Mouse (Mus musculus): ENCODE data around the gene Oas1g.
"Not testable (repeated sequence)": the region's sequence is repeated elsewhere in the genome, so short reads cannot be mapped to it uniquely, and the experiment has no call there.

Oas1g gene

DNA sequence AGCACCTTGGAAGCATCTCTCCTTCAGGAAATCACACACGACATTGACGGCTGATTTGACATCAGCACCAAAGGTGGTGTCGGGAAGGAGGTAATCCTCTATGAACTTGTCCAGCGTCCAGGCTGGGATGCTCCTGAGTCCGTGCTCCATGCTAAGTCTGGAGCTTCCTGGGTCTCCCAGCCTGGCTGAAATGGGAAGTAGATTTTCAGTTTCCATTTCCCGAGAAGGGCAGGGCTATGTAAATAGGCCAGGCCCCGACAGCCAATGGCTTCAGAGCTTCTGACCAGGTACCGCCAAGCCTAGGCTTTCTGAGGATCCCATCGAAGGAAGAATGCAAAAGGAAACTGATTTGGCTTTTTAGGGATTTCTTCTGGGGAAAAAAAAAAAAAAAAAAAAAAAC, at the start of gene Oas1g:
Gene Oas1g, minus strand, starts transcription at position 201 of the 400 bp plus-strand sequence.
- DNase-seq: not testable (repeated sequence)

DNA sequence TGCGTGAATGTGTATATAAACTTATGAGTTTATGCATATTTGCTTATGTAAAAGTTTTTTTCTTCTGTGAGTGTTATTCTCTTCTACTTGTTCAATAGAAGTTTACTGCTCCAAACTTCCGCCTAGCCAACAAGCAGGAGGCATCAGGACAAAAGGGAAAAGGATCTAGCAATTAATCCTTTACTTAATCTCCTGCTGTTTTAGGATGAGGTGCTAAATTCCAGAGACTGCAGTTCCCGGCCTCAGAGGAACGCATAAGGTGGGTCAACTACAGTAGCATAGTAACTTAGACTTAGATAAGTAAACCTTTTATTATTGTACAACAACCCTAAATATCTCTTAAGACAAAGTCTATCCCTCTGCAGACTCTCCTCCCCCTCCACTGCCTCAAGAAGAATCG, 46.6 kb upstream of the Oas1g start:
- DNase-seq: no peak

DNA sequence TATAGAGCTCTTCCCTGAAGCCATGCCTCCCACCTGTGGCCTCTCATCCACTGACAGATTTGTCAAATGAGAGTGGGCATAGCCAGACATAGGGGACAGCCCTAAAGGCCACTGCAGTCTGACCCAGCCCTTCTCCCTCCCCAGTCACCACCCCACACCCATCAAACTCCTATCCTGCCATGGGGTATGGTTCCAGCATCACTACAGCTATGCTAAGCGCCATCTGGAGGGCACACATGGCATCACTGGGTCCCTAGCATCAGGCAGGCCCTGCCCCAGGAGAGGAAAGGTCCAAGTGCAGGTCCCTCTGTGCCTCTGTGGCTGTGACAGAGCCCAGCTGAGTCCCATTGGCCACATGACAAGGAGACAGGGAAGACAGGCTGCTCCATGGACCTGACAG, 39.6 kb upstream of the Oas1g start:
- DNase-seq: no peak

DNA sequence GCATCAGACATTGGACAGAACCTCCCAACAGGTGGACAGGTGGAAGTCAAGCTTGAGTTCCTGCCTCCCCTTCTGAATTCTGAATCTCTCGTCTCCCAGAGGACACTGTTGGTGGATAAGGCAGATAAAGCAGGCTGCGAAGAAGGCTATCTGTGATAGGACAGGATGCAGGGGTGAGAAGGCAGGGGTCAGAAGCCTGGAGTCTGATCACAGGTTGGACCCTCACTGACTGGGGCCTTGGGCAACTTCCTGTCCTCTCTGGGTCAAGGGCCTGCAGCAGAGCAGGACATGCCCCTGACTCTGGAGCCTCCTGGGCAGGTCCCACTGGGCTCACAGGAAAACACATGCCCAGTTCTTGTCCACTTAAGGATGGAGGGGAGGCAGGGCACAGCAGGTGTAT, 38.9 kb upstream of the Oas1g start:
- not testable (repeated sequence) for DNase-seq

DNA sequence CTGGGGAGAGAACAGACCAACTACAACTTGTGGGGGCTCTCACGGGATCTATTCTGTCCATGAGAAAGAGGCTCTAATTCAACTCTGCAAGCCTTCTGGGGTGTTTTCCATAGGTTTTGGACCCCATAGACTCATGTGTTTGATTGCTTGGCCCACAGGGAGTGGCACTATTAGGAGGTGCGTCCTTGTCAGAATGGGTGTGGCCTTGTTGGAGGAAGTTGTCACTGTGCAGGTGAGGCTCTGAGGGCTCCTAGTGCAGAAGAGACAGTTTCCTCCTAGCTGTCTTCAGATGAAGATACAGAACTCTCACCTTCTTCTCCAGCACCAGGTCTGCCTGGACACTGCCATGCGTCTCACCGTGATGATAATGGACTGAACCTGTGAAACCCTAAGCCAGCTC, 37.1 kb upstream of the Oas1g start:
- DNase-seq: not testable (repeated sequence)

DNA sequence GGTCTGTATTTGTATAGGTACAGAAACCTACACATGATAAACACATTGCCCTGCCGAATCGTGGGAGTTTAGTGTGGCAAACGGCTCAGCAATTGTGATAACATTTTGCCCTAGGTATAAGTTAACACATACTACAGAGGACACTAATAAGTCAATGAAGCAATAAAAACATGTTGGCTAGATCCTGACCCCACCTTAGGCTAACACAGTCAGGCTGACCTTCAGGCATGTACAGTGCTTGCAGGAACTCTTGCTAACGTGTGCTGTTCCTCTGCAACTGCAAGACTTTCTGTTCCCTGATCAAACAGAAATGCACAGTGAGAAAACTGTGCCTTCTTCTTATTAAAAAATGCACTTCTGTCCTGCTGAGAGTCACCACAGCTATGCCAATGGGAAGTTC, 36.6 kb upstream of the Oas1g start:
- DNase-seq: no peak

DNA sequence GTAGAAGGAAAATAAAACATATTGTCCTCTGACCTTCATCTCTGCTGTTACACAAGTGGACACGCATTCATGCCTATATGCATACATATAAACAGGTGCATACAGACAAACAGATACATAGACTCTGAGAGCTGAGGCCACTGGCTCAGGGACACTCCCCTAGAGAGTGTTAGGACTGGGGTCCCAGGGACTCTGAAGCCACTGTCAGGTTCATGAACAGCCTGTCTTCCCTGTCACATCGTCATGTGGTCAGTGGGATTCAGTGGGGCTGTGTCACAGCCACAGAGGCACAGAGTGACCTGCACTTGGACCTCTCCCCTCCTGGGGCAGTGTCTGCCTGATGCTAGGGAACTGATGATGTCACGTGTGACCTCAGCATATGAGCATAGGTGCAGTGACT, 32.9 kb upstream of the Oas1g start:
- DNase-seq: no peak

DNA sequence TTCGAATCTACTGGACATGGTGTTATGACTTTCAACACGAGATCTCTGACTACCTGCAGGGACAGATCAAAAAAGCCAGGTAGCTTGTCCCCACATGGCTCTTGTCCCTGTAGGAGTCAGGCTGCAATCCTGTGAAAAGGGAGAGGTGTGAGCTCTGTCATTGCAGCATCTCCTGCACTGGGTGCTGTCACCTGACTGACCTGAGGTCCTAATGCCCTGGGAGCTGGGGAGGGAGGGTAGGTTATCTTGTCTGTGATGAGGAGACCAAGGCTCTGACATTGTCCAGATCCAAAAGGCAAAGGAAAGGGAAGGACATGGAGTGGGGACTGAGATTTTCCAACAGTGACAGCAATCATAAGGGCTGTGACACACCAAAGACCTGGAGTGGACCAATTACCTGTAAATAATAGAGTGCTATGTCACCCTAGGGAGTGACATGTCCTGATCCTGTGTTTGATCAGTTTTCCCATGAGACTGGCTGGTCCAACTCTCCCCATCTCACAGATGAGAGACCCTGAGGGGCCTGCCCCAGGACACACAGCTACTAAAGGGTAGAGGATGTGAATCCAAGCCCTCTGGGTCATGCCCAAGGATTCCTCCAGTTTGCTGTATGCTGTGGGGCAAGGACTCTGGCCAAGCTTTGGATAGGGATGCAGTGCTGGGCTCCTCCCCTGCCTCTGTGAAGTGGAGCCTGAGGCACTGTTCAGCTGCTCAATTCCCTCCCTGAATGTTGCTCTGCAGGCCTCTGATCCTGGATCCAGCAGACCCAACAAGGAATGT, 31.9 kb upstream of the Oas1g start:
- DNase-seq: not testable (repeated sequence)

DNA sequence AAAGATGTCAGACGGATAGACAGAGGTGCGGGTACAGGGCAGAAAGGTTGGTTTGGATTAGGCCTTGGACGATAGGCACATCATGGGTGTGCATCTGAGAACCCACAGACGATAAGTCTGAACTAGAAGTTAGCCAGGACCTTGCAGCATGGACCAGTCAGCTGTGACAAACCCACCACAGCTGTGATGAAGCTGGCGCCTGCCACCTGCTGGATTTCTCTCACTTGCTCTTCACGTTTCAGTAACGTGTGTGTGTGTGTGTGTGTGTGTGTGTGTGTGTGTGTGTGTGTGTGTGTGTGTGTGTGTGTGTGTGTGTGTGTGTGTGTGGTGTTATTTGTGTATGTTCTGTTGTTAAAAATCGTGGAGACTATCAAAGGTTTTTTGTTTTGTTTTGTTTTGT, 26.8 kb upstream of the Oas1g start, which contains the start of gene Oas1d:
Gene Oas1d, plus strand, starts transcription at position 333 of the 400 bp plus-strand sequence.
- DNase-seq: not testable (repeated sequence)

DNA sequence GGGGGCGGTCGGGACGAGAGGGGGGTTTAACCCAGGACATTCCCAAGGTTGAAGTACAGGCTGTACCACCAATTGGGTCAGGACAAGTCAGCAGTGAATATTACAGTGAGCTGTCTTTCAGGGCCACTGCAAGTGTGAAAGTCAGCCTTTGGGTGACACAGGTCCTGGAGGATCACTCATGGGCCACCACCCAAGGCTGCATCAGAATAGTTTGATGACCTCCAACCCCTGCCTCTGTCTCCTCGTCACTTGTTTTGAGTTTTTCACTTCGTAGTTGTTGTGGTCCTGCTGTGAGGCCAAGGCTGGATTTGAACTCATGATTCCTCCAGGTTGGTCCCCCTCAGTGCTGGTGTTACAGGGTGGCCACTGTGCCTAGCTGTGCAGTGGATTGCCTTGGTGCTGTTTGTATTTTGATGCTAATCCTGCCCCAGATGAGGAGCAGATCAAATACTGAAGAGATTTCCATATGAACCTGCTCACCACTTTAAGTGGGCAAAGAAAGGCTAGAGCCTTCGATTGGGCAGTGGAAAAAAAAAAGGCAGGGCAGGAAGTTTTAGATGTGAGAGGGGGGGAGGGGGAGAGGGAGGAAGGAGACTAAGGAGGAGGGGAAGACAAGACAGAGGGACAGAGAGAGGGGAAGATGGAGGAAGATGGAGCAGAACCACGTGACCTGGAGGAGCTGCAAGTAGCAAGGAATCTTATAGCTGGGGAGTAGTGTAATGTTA, 20.9 kb upstream of the Oas1g start:
- DNase-seq: no peak

DNA sequence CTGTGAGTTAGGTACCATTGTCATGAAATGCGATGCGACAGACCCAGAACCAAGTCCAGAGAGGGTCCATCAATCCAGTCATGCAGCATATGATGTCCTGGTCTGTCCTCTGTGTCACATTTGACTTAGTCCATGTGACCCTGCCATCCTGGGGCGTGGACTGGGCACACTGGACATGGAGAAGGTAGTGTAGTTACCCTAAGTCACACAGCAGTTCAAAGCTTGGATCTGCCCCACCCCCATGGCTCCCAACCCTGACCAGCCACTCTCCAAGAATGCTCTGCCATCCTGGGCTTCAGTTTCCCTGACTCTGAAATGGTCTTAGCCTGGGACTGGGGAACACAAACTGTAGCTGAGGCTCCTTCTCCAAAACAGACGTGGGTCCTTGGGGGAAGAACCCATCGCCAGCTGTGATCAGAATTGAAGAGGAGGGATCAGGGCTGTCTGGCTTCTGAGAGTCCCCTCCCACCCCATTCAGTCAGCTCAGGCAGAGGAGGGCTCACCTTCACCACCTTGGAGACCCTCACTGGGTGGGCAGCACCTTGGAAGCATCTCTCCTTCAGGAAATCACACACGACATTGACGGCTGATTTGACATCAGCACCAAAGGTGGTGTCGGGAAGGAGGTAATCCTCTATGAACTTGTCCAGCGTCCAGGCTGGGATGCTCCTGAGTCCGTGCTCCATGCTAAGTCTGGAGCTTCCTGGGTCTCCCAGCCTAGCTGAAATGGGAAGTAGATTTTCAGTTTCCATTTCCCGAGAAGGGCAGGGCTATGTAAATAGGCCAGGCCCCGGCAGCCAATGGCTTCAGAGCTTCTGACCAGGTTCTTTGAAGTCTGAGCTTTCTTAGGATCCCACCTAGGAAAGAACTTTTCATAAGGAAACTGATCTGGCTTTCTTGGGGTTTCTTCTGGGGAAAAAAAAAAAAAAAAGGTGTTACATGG, 19.6 kb upstream of the Oas1g start, which contains the start of gene Oas1a:
Gene Oas1a, minus strand, starts transcription at position 731 of the 943 bp plus-strand sequence.
- not testable (repeated sequence) for DNase-seq

DNA sequence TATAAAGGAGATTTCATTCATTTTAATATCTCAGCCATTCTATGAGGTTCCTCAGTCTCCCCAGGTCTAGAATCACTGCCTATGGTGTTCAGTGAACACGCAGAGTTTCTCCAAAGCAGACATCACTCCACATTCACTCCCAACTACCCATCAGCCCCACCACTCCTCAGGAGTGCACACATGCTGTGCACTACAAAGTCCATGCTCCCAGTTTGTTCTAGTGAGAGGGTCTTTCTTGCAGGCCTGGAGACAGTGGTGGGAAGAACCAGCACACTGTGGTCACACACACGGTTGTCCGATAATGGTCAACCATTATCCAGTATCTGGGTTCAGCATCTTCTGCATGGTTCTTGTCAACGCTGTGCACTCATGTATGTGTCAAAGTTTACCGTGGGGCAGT, 14.6 kb upstream of the Oas1g start:
- no peak for DNase-seq

DNA sequence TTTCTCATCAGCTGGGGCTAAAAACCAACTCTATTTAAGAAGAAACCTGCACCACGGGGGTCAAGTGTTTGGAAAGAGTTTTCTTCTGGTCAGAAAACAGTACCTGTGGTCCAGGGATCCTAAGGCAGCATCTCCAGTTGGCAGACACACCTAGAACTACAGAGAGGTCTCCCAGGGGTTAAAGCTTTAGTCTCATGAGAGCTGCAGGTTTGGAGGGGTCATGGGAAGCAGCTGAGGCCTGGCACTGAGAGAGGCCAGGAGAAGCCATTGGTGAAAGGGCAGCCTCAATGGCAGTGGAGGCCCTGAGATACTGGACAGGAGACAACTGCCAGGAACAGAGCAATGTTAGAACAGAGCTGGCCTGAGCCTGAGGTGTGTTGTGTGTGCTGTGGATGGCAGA, 13.3 kb upstream of the Oas1g start:
- DNase-seq: no peak

DNA sequence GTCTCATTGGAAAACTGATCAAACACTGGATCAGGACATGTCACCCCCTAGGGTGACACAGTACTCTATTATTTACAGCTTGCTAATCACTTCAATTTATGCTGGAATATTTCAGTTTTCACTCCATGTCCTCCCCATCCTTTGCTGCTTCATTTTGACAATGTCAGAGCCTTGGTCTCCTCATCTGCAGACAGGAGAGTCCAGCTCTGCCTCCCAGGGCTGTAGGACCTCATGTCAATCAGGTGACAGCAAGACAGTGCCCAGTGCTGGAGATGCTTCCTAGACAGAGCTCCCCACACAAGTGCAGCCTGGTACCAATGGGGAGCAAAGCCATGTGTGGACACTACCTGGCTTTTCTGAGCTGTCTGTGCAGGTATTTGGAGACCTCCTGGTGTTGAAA, 11.3 kb upstream of the Oas1g start:
- DNase-seq: no peak

DNA sequence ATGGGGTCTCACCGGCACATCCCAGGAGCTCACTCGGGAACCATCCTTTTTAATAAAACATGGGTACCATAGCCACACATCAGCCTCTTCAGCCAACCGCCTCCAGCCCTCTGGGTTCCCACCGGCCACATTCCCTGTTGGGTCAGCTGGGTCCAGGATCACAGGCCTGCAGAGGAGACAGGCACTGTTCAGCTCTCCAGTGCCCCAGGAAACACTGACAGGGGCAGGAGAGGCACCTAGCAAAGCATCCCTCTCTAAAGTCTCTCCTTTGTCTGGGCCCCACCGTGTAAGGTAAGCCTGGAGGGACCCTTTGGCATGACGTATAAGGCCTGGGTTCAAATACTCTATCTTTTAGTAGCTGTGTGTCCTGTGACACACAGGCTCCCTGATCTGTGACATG, 10.9 kb upstream of the Oas1g start:
- DNase-seq: no peak

DNA sequence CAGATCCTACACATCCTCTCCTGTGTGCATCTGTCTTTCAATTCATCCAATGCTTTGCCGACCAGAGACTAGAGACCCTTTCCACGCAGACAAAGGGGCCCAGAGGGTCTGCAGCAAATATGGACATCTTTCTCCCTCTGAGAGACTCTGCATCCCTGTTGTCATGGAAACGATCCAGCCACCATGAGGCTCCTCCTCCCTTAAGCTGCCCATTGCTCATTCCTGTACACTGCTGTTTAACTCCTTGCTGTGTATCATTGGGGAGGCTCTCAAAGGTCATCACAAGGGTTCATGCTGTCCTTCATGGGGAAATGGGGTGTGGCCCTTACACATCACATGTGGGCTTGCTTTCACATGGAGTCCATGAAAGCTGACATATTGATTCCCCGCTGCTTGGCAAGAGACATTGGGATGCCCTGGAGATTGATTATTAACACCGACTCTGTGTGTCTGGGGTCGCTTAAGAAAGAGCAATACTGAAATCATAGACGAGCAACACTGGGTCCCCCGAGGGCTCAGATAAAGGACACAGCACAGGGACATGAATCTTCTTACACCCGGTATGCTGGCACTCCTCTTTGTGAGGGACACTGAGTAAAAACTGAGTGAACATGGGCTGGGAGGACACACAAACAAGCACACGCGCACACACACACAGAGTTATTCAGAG, 8.0 kb upstream of the Oas1g start:
- DNase-seq: no peak

DNA sequence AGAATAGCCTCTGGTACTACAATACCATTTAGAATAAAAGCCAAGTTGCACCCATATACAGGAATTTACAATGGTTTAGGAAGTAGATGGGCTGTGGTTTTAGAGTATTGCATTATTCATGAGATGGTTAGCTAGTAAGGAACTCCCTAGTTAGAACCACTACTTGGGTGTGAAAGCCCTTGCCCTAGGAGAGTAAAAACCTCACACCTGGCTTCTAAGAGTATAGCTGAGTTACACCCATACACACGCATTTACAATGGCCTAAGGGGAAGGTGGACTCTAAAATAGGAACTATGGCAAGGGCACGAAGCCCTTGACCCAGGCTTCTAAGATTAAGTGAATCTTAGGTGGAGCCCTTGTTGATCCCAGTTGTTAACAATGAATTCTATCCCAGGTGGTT, 7.3 kb upstream of the Oas1g start:
- DNase-seq: not testable (repeated sequence)

DNA sequence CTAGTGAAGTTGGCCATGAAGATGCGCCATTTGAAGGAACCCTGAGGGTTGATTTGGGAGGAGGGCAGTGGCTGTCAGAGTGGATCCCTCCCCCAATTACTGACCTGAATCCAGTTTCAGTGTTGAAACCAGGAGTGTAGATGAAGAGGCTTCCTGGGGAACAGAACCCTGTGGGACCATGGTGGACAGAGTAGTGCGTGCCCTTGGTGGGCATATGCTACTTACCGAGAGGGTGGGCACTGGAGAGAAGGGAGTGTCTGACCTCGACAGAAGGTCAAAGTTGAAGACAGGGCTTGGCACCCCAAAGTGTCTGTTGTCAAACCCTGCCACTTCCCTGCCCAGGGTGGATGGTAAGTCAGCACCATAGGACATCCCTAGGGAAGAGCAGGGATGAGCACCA, 6.5 kb upstream of the Oas1g start:
- not testable (repeated sequence) for DNase-seq

DNA sequence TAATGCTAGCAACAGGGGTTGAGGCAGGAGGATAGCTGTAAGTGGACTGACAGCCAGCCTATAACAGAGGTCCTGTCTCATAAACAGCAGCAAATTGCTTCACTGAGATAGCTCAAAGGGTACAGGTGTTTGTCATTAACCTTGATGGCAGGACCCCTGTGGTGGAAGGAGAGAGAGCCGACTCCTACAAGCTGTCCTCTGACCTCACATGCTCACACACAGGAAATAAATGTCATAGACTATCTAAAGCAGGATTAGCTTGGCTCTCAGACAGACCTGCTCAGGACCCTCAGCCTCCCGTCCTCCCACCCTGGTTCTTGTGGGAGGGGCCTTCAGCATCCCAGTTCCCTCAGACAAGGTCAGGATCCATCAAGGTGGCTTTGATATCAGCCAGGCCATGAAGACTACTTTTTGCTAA, 4.8 kb upstream of the Oas1g start:
- no peak for DNase-seq

DNA sequence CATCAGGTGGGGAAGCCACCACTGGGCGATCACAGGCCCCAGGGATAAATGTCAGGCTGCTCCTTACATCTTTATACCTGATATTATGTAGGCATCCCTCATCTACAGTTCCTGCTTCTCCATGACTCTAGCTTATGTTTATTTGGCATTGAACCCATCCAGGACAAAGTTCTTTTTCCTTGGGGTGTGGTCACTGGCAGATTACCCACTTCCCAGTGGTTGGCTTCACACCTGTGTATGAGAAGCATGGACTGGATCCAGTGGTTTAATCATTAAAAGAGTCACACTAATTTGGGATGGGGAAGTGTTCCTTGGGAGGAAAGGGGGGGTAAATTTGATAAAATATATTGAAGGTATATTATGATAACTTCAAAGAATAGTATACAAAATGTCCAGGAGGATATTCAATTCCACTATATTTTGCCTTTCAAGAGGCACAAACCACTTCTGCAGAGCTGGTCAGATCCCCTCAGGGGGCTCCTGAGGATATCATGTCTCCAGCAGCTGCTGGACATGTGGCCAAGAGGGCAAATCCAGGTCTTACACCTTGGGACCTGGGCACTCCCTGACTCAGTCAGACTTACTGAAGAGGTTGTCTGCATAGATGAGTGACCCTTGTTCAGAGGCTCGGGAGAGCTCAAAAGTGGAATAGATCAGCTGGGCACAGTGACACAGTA, 4.3 kb upstream of the Oas1g start:
- DNase-seq: not testable (repeated sequence)

DNA sequence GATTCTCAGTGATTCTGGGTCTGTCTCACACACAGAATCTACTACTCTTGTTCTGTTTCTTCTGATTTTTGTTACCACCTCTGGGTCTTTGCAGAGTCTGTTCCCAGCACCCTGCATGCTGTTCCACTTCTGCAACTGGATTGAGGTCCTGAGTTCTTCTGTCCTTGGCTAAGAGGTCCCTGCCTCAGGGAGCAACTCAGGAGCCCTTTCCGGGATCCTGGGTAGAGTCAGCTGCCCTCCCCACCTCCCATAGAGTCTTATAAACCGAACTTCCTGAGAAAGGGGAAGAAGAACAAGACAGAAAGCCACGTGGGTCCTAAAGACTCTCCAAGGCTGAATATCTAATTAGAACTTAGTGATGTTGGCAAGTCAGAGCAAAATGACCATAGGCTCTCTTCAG, 3.6 kb upstream of the Oas1g start:
- DNase-seq: no peak

DNA sequence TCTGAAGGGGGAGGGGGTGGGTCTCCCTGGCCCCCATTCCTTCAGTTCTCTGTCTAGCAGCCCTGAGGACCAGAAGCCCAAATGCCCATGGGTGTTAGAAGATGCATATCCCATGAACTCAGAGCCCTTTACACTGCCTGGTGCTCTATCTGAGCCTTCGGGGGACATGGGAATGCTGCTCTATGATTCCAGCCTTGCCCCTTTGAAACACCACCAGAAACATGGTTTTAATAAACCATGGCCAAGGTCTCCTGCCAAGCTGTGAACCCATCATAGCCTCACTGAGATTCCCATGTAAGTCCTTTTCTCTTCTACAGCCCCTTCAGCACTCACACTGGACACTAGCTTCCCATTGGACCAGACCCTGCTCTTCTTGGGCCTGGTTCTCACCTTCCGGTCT, 2.6 kb upstream of the Oas1g start:
- DNase-seq: no peak
